Mouse (Mus musculus) A20 (cell line): ENCODE data around the gene Cmtm7.

Experiments used
- DNase-seq: peaks from one replicate; pipeline ENCODE4 v3.0.0-alpha.2; 2011; ENCODE audit warnings: low read depth, low spot score

Gene Cmtm7

DNA sequence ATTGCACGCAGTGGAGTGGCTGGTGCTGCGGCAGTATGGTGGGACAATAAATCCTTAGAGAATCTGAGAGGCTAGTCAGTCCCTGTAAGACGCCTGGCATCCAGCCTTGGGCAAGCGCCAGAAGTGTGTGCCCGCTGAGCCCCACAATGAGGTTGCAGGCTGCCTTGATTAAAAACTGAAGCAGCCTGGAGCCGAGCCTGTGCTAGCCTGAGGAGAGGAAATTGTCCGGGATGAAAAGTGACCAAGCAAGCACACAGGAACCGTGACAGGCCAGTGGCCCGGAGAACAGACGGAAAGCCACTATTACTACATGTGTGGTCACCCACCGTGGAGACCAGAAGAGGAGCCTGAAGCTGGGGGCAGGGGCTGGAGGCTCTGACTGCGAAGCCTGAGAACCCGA lies 14.6 kb downstream of the Cmtm7 start:
- DNase-seq, result no peak

- DNase-seq, result no peak
Observed at GRCm38 (mm10) chr9:114763341-114763740, 18.3 kb downstream of the Cmtm7 start.

- DNase-seq, result no peak
Observed at GRCm38 (mm10) chr9:114761848-114762247, 19.8 kb downstream of the Cmtm7 start.

GRCm38 (mm10) chr9:114760353-114760752 lies 21.3 kb downstream of the Cmtm7 start:
- DNase-seq, result peak; percentile 72

DNA sequence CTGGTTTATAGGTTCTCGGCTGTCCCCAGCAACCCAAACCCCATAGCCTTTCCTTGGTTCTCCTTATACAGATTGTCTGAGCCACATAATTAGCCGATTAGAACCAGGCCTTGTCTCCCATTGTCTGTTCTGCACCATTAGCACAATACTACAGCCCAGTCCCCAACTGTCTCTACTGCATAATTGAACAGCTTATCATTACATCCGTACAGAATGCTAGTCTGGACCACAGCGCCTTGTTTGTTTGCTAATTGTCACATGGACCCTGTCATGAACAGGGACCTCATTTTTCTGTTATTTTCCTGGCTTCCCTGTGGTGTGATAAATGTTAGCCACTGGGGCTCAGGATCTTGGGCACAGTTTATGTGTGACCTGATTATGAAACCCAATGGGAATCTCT lies 21.8 kb downstream of the Cmtm7 start:
- no peak for DNase-seq

DNA sequence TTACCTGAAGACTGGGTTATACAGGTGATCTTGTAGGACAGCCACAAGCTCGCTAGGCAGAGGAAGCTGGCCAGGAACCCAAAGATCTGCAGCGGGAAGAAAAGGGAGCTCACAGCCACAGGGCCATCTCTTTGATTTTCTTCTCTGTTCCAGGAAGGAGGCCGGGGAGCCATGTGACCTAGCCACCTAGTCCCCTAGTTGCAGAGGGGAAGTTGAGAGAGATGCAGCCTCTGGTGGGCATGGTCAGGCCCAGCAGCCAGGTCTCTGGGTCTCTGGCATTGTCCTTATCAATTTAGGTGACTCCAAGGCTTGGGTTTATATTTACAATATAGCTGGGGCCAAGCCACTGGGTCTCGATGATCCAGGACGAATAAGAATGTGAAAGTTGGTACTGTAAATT lies 22.9 kb downstream of the Cmtm7 start:
- DNase-seq, result no peak

GRCm38 (mm10) chr9:114758272-114758671 lies 23.4 kb downstream of the Cmtm7 start:
- DNase-seq, result no peak

DNA sequence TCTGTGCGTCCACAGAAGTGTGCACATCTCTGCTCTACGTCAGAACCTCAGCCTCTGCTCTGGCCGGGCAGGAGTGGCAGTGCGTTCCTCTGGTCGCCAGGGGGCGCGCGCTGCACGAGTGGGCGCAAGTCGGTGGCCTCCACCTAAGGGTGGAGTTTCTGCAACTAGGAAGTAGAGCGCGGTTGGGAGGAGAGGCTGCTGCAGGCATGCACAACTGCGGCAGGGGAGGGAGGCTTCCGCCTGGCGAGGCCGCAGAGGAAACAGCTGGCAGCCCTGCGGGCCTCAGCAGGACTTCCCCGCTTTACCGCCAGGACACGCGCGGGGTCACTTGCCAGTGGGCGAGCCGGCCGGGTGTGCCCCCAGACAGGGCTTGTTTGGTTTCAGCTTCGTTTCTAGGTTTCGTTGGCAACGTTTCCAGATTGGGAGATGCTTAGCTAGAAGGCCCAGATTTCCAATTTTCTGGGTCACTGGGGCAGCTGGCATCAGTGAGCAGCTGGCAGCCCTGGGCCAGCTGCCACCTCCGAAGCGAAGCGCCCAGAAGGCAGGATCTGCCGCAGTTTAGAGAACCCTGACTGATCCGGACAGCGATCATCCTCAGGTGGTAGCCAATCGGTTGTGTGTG lies 28.7 kb downstream of the Cmtm7 start:
- peak; percentile 97 for DNase-seq

DNA sequence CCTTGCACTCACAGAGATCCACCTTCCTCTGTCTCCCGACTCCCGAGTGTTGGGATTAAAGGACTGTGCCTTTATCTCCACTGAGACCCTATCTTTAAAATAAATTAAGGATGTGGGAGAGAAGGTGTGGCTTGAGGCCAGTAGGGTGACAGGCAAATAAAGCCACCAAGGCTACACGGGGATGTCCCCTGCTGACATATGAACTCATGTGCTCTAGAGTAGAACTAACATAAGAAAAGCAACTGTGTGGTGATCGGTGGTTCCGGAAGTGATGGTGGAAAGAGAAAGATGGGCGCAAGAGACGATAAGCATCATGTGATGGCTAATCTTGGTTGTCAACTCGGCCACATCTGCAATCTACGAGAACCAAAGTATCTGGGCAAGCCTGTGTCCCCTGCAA lies 29.3 kb downstream of the Cmtm7 start:
- DNase-seq, result peak; percentile 81

DNA sequence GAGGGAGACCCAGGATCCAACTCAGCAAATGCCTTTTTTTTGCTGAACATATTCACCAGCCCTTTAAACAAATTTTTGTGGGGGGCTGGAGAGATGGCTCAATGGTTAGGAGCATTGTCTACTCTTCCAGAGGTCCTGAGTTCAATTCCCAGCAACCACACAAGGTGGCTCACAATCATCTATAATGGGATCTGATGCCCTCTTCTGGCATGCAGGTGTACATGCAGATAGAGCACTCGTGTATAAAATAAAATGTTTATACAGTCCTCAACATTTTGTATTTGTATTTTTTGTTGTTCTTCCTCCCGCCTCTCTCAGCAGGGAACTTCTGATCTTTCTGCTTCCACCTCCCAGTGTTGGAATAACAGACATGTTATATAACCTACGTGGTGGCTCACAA lies 30.1 kb downstream of the Cmtm7 start:
- peak; percentile 47 for DNase-seq

DNA sequence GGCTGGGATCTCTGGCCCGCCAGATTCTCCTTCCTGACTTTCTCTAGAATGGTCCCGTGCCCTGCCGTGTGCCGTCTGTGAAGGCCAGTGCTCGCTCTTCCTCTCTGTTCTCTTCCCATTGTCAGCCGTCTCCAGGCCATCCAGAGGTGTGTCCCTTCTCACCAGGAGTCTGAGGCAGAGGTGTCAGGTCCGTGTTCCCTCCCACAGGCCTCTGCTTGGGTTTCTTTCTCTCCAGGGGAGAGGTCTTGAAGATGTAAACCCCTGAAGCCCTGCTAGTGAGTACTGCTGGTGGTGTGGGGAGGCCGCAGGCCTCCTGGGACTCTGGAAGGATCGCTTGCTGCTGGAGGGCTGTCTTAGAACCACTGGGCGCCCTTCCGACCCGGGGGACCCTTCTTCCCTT lies 34.2 kb downstream of the Cmtm7 start:
- DNase-seq, result no peak

- no peak for DNase-seq
Observed at GRCm38 (mm10) chr9:114747012-114747411, 34.6 kb downstream of the Cmtm7 start.

- DNase-seq, result no peak
Observed at GRCm38 (mm10) chr9:114745654-114746053, 36.0 kb downstream of the Cmtm7 start.

DNA sequence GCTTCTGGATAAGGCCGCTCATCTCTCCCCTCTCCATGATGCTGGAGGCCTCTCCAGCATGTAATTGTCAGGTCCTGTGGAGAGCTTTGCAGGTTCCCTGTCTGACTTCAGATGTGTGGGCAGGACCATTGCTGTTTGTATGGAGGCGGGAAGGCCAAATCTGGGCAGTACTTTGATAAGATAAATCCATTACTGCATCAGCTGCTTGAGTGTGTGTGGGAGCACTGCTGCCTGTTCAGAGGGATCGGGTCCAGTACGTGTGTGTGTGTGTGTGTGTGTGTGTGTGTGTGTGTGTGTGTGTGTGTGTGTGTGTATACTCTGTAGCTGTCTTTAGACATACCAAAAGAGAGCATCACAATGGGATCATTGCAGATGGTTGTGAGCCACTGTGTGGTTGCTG lies 36.5 kb downstream of the Cmtm7 start:
- DNase-seq, result no peak

DNA sequence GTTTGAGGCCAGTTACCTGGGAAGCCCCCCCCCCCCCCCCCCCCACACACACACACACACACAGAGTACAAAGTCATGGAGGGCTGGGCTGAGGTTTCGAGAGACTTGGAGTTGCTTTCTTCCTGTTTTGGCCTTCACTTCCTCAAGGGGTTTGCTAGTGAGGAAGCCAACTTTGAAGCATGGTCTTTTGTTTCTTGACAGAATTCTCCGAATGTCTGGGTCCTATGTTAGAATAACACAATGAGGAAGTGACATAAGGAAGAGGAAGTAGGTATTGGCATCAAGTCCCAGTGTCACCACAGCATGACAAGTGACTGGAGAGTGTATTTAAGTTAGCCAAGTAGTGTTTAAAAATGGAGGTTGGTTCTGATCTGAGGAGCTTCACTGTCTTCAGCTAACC lies 38.9 kb downstream of the Cmtm7 start:
- peak; percentile 82 for DNase-seq

DNA sequence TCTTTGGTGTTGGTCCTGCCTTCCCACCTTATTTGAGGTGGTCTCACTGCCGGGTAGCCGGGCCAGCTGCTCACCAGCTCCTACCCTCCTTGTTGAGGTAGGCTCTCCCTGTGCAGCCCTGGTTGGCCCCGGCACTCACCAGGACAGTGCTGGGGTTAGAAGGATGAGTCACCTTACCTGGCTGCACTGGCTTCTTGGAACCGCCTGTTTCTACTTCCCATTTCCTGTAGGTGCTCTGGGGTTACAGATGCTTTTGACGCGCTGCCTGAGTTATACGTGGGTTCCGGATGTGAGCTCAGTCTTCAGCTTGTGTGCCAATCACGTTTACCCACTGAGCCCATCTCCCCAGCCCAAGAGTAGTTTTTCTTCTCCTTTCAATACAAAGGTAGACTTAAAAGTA lies 41.3 kb downstream of the Cmtm7 start:
- no peak for DNase-seq

GRCm38 (mm10) chr9:114736442-114736841 lies 45.2 kb downstream of the Cmtm7 start:
- DNase-seq, result no peak

DNA sequence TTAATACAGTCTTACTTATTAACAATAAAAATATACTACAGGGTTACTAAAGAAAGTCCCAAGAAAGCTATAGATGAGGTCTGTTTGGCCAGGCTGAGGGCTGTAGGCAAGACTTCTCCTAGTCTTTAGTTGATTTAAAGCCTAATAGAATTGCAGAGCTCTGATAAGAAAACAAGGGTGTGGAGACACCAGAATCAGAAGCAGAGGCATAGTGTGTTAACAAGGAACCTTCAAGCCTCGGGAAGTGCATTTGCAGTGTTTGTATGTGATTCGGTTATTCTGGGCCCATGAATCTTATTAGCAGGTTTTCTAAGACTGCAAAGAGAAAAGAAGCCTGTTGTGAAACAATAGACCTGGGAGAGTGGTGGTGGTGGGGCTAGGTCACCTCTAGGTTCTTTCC lies 48.4 kb downstream of the Cmtm7 start:
- no peak for DNase-seq

GRCm38 (mm10) chr9:114731871-114732682 lies 49.6 kb downstream of the Cmtm7 start:
- DNase-seq, result peak; percentile 68

- peak; percentile 97 for DNase-seq
Observed at GRCm38 (mm10) chr9:114731011-114731755, 50.5 kb downstream of the Cmtm7 start, which contains the start of gene Cmtm6. Gene Cmtm6 (plus strand): TSS chr9:114731116.

DNA sequence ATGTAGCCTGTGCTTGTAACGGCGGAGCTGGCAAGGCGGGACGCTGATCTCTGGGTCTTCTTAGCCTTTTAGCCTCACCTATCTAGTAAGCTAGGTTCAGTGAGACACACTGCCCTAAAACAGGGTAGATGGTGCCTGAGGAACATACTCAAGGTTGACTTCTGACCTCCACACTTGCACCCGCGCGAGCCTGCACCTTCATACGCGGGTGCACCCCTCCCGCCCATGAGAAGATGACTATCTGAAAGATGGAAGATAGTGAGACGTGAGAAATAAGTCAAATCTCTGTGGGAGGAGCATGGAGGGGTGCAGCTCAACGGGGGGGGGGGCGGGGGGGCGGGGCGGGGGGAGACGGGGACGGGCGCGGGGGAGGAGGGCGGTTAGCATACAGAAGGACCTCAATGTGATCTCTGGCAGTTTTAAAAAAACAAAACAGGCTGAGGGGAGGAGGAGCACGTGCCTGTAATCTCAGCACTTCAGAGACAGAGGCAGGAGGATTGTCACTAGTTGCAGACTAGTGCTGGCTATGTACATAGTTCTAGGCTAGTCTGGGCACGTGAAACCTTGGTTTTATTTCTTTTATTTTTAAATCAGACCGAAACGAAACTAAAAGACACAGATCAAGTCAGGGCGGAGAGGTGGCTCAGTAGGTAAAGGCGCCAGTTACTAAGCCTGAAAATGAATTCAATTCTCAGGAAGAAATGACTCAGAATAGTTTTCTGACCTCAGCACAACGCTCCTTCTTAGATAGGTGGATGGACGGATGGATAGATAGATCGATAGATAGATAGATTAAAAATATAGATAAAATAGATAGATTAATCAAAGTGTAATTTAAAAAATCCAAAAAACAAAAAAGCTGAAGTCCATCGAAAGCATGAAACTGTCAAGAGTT lies 51.5 kb downstream of the Cmtm7 start:
- DNase-seq, result peak; percentile 68
